Mouse (Mus musculus) c-Kit-negative CD71-positive TER-119-positive erythroid progenitor cells, embryonic 14.5 days (primary cell): Measurements from ENCODE around the gene Fam163a.

ENCODE experiments used
- DNase-seq: peaks from one replicate; pipeline ENCODE4 v3.0.0-alpha.2; 2013; ENCODE audit warnings: low read depth, low spot score

The Fam163a gene

DNA sequence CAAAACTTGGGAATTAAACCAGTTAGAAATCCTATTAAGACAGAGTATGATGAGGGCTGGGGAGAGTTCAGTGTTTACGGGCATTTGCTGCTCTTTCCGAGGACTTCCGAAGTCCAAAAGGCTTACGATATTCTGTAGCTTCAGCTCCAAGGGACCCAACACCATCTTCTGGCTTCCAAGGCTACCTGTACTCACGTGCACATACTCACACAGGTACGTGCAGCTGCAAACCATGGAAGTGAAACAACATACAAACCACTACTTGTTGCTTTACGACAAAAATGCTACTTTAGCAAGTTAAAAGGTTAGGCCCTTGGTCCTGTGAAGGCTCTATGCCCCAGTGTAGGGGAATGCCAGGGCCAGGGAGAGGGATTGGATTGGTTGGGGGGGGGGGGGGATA lies 170.9 kb downstream of the Fam163a start:
- DNase-seq, result no peak

DNA sequence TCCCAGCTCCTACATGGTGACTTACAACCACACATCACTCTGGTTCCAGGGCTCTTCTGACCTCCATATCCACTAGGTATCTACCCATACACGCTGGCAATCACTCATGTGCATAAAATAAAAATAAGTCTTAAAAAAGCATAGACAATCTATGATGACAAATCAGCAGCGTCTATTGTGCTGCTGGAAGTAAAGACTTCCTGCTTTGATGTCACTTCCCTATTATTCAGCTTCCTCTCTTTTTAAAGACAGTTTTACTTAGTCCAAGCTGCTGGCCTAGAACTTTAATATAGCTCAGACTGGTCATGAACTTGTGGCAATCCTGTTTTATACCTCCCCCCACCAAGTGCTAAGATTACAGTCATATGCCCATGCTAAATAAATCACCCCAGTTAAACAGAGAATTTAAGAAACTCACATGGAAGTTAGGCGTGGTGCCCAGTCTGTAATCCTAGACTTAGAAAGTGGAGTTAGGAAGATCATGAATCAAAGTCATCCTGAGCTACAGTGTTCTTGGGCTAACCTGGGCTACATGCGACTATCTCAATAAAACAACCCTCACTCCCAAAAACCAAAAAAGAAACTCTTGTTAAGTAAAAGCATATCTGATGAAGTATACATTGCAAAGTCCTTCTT lies 176.4 kb downstream of the Fam163a start:
- DNase-seq, result no peak

DNA sequence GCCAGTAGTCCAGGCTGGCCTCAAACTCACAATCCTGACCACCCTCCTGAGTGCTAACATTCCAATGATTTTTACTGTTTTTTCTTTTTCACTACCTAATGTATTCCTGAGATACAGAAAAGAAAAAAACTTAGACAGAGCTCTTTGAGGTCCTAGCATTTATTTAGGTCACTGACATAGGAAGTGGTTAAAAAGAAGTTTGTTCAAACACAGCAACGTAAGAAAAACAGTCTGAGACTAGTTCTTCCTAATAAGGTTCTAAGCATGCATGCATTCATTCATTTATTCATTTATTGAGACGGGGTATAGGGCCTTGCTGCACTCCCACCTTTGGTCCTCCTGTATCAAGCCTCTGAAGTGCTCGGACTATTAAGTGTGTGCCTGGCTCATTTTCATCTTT lies 177.0 kb downstream of the Fam163a start:
- no peak for DNase-seq
